11 mouse cellular contexts compared by ENCODE assay signal in genomic region chr17:24639571-24639988, GRCm38 (mm10). TPM values are rescaled to one million over a fixed set of nuclear protein-coding genes. Genes with fewer than 3 reads are reported as not detected.
DNase-seq lines count a peak whose midpoint lies in the region; ATAC-seq and TF ChIP-seq lines count a peak whose summit lies in the region.
"Had no signal": no experiment of that assay in that cellular context is flagged by ENCODE, and none has a peak within 500 bp of the region (broad histone marks: within the 10 kb centered on the region; RNA-seq: fewer than 3 reads in every experiment).

No protein-coding gene starts in this region.

- no peaks in the 10 kb centered on the region for H3K4me1 ChIP-seq in forebrain, embryonic 13.5 days
- no peaks in the 10 kb centered on the region for H3K4me1 ChIP-seq in forebrain, embryonic 11.5 days (replicated peaks; ENCODE audit: control insufficient read depth, insufficient read depth, low read length)
- H3K4me1 ChIP-seq in midbrain, embryonic 10.5 days, result peaks cover 26% of the 10 kb centered on the region
- no peaks in the 10 kb centered on the region for H3K4me1 ChIP-seq in midbrain, embryonic 13.5 days (replicated peaks)
- H3K4me1 ChIP-seq in hindbrain, postnatal 0 days (ENCODE audit: insufficient read depth, low read length), result no peaks in the 10 kb centered on the region
- H3K4me1 ChIP-seq in stomach, embryonic 14.5 days (ENCODE audit: control insufficient read depth, insufficient read depth, low read length), result peaks cover 27% of the 10 kb centered on the region
- H3K4me1 ChIP-seq: midbrain, embryonic 15.5 days had no signal

- no peak for TF ChIP-seq CTCF in hindbrain, postnatal 0 days (IDR thresholded peaks at IDR 0.05; ENCODE audit: low read depth)

- H3K36me3 ChIP-seq in forebrain, embryonic 13.5 days (ENCODE audit: poor library complexity, severe bottlenecking), result no peaks in the 10 kb centered on the region
- no peaks in the 10 kb centered on the region for H3K36me3 ChIP-seq in forebrain, embryonic 11.5 days (ENCODE audit: control insufficient read depth, insufficient read depth, low read length)
- H3K36me3 ChIP-seq in midbrain, embryonic 10.5 days, result peaks cover 25% of the 10 kb centered on the region; the same call in 1 of the 2 replicates
- H3K36me3 ChIP-seq in midbrain, embryonic 13.5 days, result 0 out of 2 replicates have a peak, but pooled peaks cover 2% of the 10 kb centered on the region
- H3K36me3 ChIP-seq in hindbrain, postnatal 0 days (ENCODE audit: insufficient read depth, low read length), result 0 out of 2 replicates have a peak, but pooled peaks cover 16% of the 10 kb centered on the region
- H3K36me3 ChIP-seq in stomach, embryonic 14.5 days (ENCODE audit: control insufficient read depth, insufficient read depth, low read length), result peaks cover 6% of the 10 kb centered on the region; the same call in 1 of the 2 replicates

- H3K4me3 ChIP-seq in forebrain, embryonic 13.5 days, result no peak overlapping the region
- H3K4me3 ChIP-seq in forebrain, embryonic 11.5 days (ENCODE audit: low read depth, low read length), result no peak overlapping the region
- H3K4me3 ChIP-seq in midbrain, embryonic 10.5 days, result no peak overlapping the region
- H3K4me3 ChIP-seq in midbrain, embryonic 13.5 days (replicated peaks), result no peak overlapping the region
- H3K4me3 ChIP-seq in hindbrain, postnatal 0 days (ENCODE audit: low read length), result no peak overlapping the region
- H3K4me3 ChIP-seq in stomach, embryonic 14.5 days (ENCODE audit: low read depth, low read length), result no peak overlapping the region
- H3K4me3 ChIP-seq: midbrain, embryonic 15.5 days had no signal

- 0 out of 2 replicates have a peak overlapping the region, but pooled peaks have one; percentile 21 for H3K9ac ChIP-seq in forebrain, embryonic 13.5 days
- no peak overlapping the region for H3K9ac ChIP-seq in forebrain, embryonic 11.5 days (ENCODE audit: low read length)
- H3K9ac ChIP-seq in midbrain, embryonic 13.5 days (replicated peaks), result no peak overlapping the region
- no peak overlapping the region for H3K9ac ChIP-seq in hindbrain, postnatal 0 days (replicated peaks; ENCODE audit: low read length)
- no peak overlapping the region for H3K9ac ChIP-seq in stomach, embryonic 14.5 days (replicated peaks; ENCODE audit: low read depth, low read length)
- H3K9ac ChIP-seq: midbrain, embryonic 15.5 days had no signal

- 82% methylated on average over 5 of the region's 5 CpGs for whole genome bisulfite sequencing in forebrain, embryonic 13.5 days
- WGBS in forebrain, embryonic 11.5 days, result 83% methylated on average over 5 of the region's 5 CpGs
- 81% methylated on average over 5 of the region's 5 CpGs for WGBS in midbrain, embryonic 10.5 days
- 88% methylated on average over 5 of the region's 5 CpGs for WGBS in midbrain, embryonic 13.5 days
- WGBS in hindbrain, postnatal 0 days, result 75% methylated on average over 5 of the region's 5 CpGs
- WGBS in stomach, embryonic 14.5 days, result 62% methylated on average over 5 of the region's 5 CpGs

- no peak overlapping the region for H3K27ac ChIP-seq in forebrain, embryonic 13.5 days
- no peak overlapping the region for H3K27ac ChIP-seq in forebrain, embryonic 11.5 days (ENCODE audit: low read depth, low read length)
- H3K27ac ChIP-seq in midbrain, embryonic 10.5 days (replicated peaks), result peak overlapping the region; percentile 47
- H3K27ac ChIP-seq in midbrain, embryonic 13.5 days, result no peak overlapping the region
- peak overlapping the region; percentile 45; the same call in 1 of the 2 replicates for H3K27ac ChIP-seq in hindbrain, postnatal 0 days
- peak overlapping the region; percentile 85 for H3K27ac ChIP-seq in stomach, embryonic 14.5 days (ENCODE audit: low read length)
- H3K27ac ChIP-seq: midbrain, embryonic 15.5 days had no signal

- no peaks in the 10 kb centered on the region for H3K9me3 ChIP-seq in forebrain, embryonic 13.5 days (replicated peaks)
- no peaks in the 10 kb centered on the region for H3K9me3 ChIP-seq in forebrain, embryonic 11.5 days (ENCODE audit: control insufficient read depth, low read length)
- H3K9me3 ChIP-seq in midbrain, embryonic 10.5 days (replicated peaks), result no peaks in the 10 kb centered on the region
- no peaks in the 10 kb centered on the region for H3K9me3 ChIP-seq in midbrain, embryonic 13.5 days
- no peaks in the 10 kb centered on the region for H3K9me3 ChIP-seq in hindbrain, postnatal 0 days (ENCODE audit: low read length)
- H3K9me3 ChIP-seq in stomach, embryonic 14.5 days (ENCODE audit: control insufficient read depth, low read depth, low read length), result no peaks in the 10 kb centered on the region
- H3K9me3 ChIP-seq: midbrain, embryonic 15.5 days had no signal

- DNase-seq in forebrain, embryonic 11.5 days (ENCODE audit: low spot score), result no peak
- peak; percentile 30 for DNase-seq in midbrain, embryonic 10.5 days (ENCODE audit: low spot score)
- no peak for DNase-seq in hindbrain, postnatal 0 days (ENCODE audit: low spot score)
- no peak for DNase-seq in c-Kit-positive CD71-positive TER-119-positive erythroid progenitor cells, embryonic 14.5 days (ENCODE audit: low spot score)
- no peak for DNase-seq in cerebellum, adult 11 months
- DNase-seq: B cell, adult 2 months had no signal

- H3K4me2 ChIP-seq in forebrain, embryonic 13.5 days, result no peak overlapping the region
- H3K4me2 ChIP-seq in forebrain, embryonic 11.5 days (ENCODE audit: low read depth, low read length, severe bottlenecking), result no peak overlapping the region
- H3K4me2 ChIP-seq in midbrain, embryonic 13.5 days (replicated peaks), result no peak overlapping the region
- H3K4me2 ChIP-seq in hindbrain, postnatal 0 days (ENCODE audit: low read depth, low read length), result no peak overlapping the region
- H3K4me2 ChIP-seq in stomach, embryonic 14.5 days (replicated peaks; ENCODE audit: low read depth, low read length), result no peak overlapping the region
- H3K4me2 ChIP-seq: midbrain, embryonic 15.5 days had no signal

- no peak for ATAC-seq in forebrain, embryonic 13.5 days
- no peak for ATAC-seq in forebrain, embryonic 11.5 days (replicated peaks; ENCODE audit: low FRiP score)
- ATAC-seq in midbrain, embryonic 13.5 days, result no peak
- no peak for ATAC-seq in hindbrain, postnatal 0 days
- peak; percentile 12; the same call in 1 of the 2 replicates for ATAC-seq in stomach, embryonic 14.5 days (ENCODE audit: insufficient number of reproducible peaks, insufficient read depth, low FRiP score, low read depth)
- ATAC-seq: activated CD4-positive, CD25-positive, alpha-beta regulatory T cell, adult 4 months; midbrain, embryonic 15.5 days had no signal

- H3K27me3 ChIP-seq in forebrain, embryonic 13.5 days, result no peaks in the 10 kb centered on the region
- no peaks in the 10 kb centered on the region for H3K27me3 ChIP-seq in forebrain, embryonic 11.5 days (ENCODE audit: control insufficient read depth, insufficient read depth, low read length)
- no peaks in the 10 kb centered on the region for H3K27me3 ChIP-seq in midbrain, embryonic 10.5 days (ENCODE audit: low read depth, poor library complexity, severe bottlenecking)
- H3K27me3 ChIP-seq in midbrain, embryonic 13.5 days, result no peaks in the 10 kb centered on the region
- H3K27me3 ChIP-seq in hindbrain, postnatal 0 days (ENCODE audit: insufficient read depth, low read length), result no peaks in the 10 kb centered on the region
- no peaks in the 10 kb centered on the region for H3K27me3 ChIP-seq in stomach, embryonic 14.5 days (ENCODE audit: control insufficient read depth, insufficient read depth, low read length)
- H3K27me3 ChIP-seq: midbrain, embryonic 15.5 days had no signal

RNA-seq across cellular contexts. Expression of gene Nthl1, which starts 7.1 kb away (rescaled TPM):
- polyA plus RNA-seq in forebrain, embryonic 13.5 days (2015; fragmentation: Nextera tagmentation; extraction: Ambion mirVana), result 13.8 and 15.3 TPM in 2 replicates
- polyA plus RNA-seq in forebrain, embryonic 11.5 days (2014; fragmentation: Nextera tagmentation; extraction: Ambion mirVana), result 20.0 TPM in 2 replicates
- polyA plus RNA-seq in midbrain, embryonic 10.5 days (2016; fragmentation: Nextera tagmentation; extraction: Ambion mirVana), result 25.2 and 25.3 TPM in 2 replicates
- polyA plus RNA-seq in midbrain, embryonic 13.5 days (2015; fragmentation: Nextera tagmentation; extraction: Ambion mirVana), result 10.0 and 10.8 TPM in 2 replicates
- total RNA-seq in hindbrain, postnatal 0 days (2014; rRNA removed), result 4.2 and 5.6 TPM in 2 replicates
- polyA plus RNA-seq in hindbrain, postnatal 0 days (2015; fragmentation: Nextera tagmentation; extraction: Ambion mirVana), result 7.2 and 7.8 TPM in 2 replicates
- 18.1 and 19.6 TPM in 2 replicates for polyA plus RNA-seq in stomach, embryonic 14.5 days (2014; fragmentation: Nextera tagmentation; extraction: Ambion mirVana)

RNA-seq across cellular contexts. Expression of gene Tsc2, which starts 7.2 kb away (rescaled TPM):
- polyA plus RNA-seq in forebrain, embryonic 13.5 days (2015; fragmentation: Nextera tagmentation; extraction: Ambion mirVana), result 60.5 and 75.1 TPM in 2 replicates
- 77.6 and 87.4 TPM in 2 replicates for polyA plus RNA-seq in forebrain, embryonic 11.5 days (2014; fragmentation: Nextera tagmentation; extraction: Ambion mirVana)
- polyA plus RNA-seq in midbrain, embryonic 10.5 days (2016; fragmentation: Nextera tagmentation; extraction: Ambion mirVana), result 62.7 and 79.2 TPM in 2 replicates
- polyA plus RNA-seq in midbrain, embryonic 13.5 days (2015; fragmentation: Nextera tagmentation; extraction: Ambion mirVana), result 73.1 and 74.1 TPM in 2 replicates
- total RNA-seq in hindbrain, postnatal 0 days (2014; rRNA removed), result 98.0 and 114 TPM in 2 replicates
- 45.7 and 51.2 TPM in 2 replicates for polyA plus RNA-seq in hindbrain, postnatal 0 days (2015; fragmentation: Nextera tagmentation; extraction: Ambion mirVana)
- polyA plus RNA-seq in stomach, embryonic 14.5 days (2014; fragmentation: Nextera tagmentation; extraction: Ambion mirVana), result 57.1 and 57.7 TPM in 2 replicates

RNA-seq across cellular contexts. Expression of gene Slc9a3r2, which starts 10.5 kb away (rescaled TPM):
- 15.0 and 16.0 TPM in 2 replicates for polyA plus RNA-seq in forebrain, embryonic 13.5 days (2015; fragmentation: Nextera tagmentation; extraction: Ambion mirVana)
- 26.8 and 32.3 TPM in 2 replicates for polyA plus RNA-seq in forebrain, embryonic 11.5 days (2014; fragmentation: Nextera tagmentation; extraction: Ambion mirVana)
- 30.2 and 33.2 TPM in 2 replicates for polyA plus RNA-seq in midbrain, embryonic 10.5 days (2016; fragmentation: Nextera tagmentation; extraction: Ambion mirVana)
- polyA plus RNA-seq in midbrain, embryonic 13.5 days (2015; fragmentation: Nextera tagmentation; extraction: Ambion mirVana), result 21.3 and 23.5 TPM in 2 replicates
- total RNA-seq in hindbrain, postnatal 0 days (2014; rRNA removed), result 72.8 and 91.1 TPM in 2 replicates
- polyA plus RNA-seq in hindbrain, postnatal 0 days (2015; fragmentation: Nextera tagmentation; extraction: Ambion mirVana), result 57.6 and 60.6 TPM in 2 replicates
- 44.9 and 47.7 TPM in 2 replicates for polyA plus RNA-seq in stomach, embryonic 14.5 days (2014; fragmentation: Nextera tagmentation; extraction: Ambion mirVana)
- polyA plus RNA-seq: activated CD4-positive, CD25-positive, alpha-beta regulatory T cell, adult 4 months had no signal

RNA-seq across cellular contexts. Expression of gene Npw, which starts 18.7 kb away (rescaled TPM):
- polyA plus RNA-seq in forebrain, embryonic 13.5 days (2015; fragmentation: Nextera tagmentation; extraction: Ambion mirVana), result not detected in 2 replicates
- polyA plus RNA-seq in forebrain, embryonic 11.5 days (2014; fragmentation: Nextera tagmentation; extraction: Ambion mirVana), result 0.32 TPM in 1 of 2 replicates, not detected in the other
- polyA plus RNA-seq in midbrain, embryonic 10.5 days (2016; fragmentation: Nextera tagmentation; extraction: Ambion mirVana), result not detected in 2 replicates
- not detected in 2 replicates for polyA plus RNA-seq in midbrain, embryonic 13.5 days (2015; fragmentation: Nextera tagmentation; extraction: Ambion mirVana)
- 0.78 TPM in 1 of 2 replicates, not detected in the other for total RNA-seq in hindbrain, postnatal 0 days (2014; rRNA removed)
- 0.65 and 0.81 TPM in 2 replicates for polyA plus RNA-seq in hindbrain, postnatal 0 days (2015; fragmentation: Nextera tagmentation; extraction: Ambion mirVana)
- polyA plus RNA-seq in stomach, embryonic 14.5 days (2014; fragmentation: Nextera tagmentation; extraction: Ambion mirVana), result 0.42 and 0.90 TPM in 2 replicates

RNA-seq across cellular contexts. Expression of gene Zfp598, which starts 29.9 kb away (rescaled TPM):
- 14.9 and 16.2 TPM in 2 replicates for polyA plus RNA-seq in forebrain, embryonic 13.5 days (2015; fragmentation: Nextera tagmentation; extraction: Ambion mirVana)
- 37.6 and 38.4 TPM in 2 replicates for polyA plus RNA-seq in forebrain, embryonic 11.5 days (2014; fragmentation: Nextera tagmentation; extraction: Ambion mirVana)
- polyA plus RNA-seq in midbrain, embryonic 10.5 days (2016; fragmentation: Nextera tagmentation; extraction: Ambion mirVana), result 21.7 and 24.3 TPM in 2 replicates
- 15.0 and 18.6 TPM in 2 replicates for polyA plus RNA-seq in midbrain, embryonic 13.5 days (2015; fragmentation: Nextera tagmentation; extraction: Ambion mirVana)
- total RNA-seq in hindbrain, postnatal 0 days (2014; rRNA removed), result 40.9 and 47.0 TPM in 2 replicates
- 14.2 and 14.6 TPM in 2 replicates for polyA plus RNA-seq in hindbrain, postnatal 0 days (2015; fragmentation: Nextera tagmentation; extraction: Ambion mirVana)
- 24.8 and 26.5 TPM in 2 replicates for polyA plus RNA-seq in stomach, embryonic 14.5 days (2014; fragmentation: Nextera tagmentation; extraction: Ambion mirVana)

Comparison
In these comparisons a context has a peak if more than half of its experiments do, and no peak if none do; other contexts are left out.
1. H3K27ac ChIP-seq: peak in midbrain, embryonic 10.5 days (single experiment), hindbrain, postnatal 0 days (single experiment) and stomach, embryonic 14.5 days (single experiment); none in forebrain, embryonic 13.5 days (single experiment), forebrain, embryonic 11.5 days (single experiment) and midbrain, embryonic 13.5 days (single experiment).